Mouse (Mus musculus): ENCODE measurements at regions not wholly inside any gene's neighbourhood (a gene's known extent, or its start where the extent isn't known, plus 50 kb on each side); places are given as distances from the start of the nearest gene placed in this dataset.
"Not testable (repeated sequence)": the region's sequence is repeated elsewhere in the genome, so short reads cannot be mapped to it uniquely, and the experiment has no call there.

- not testable (repeated sequence) for ATAC-seq (replicated peaks; ENCODE audit: low FRiP score, poor library complexity, severe bottlenecking)
Observed at GRCm38 (mm10) chr12:18207941-18208340, 306.4 kb upstream of the 5730507C01Rik start.

- ATAC-seq (replicated peaks; ENCODE audit: low FRiP score, poor library complexity, severe bottlenecking) = peak; percentile 94
Observed at GRCm38 (mm10) chr12:18216432-18216926, 297.8 kb upstream of the 5730507C01Rik start.

- ATAC-seq (replicated peaks; ENCODE audit: low FRiP score, poor library complexity, severe bottlenecking) = no peak
Observed at GRCm38 (mm10) chr12:18224516-18224915, 289.8 kb upstream of the 5730507C01Rik start.

- no peak for ATAC-seq (replicated peaks; ENCODE audit: low FRiP score, poor library complexity, severe bottlenecking)
Observed at GRCm38 (mm10) chr12:18226691-18227090, 287.6 kb upstream of the 5730507C01Rik start.

GRCm38 (mm10) chr12:18231896-18232295, 282.4 kb upstream of the 5730507C01Rik start:
- not testable (repeated sequence) for ATAC-seq (replicated peaks; ENCODE audit: low FRiP score, poor library complexity, severe bottlenecking)

- ATAC-seq (replicated peaks; ENCODE audit: low FRiP score, poor library complexity, severe bottlenecking) = not testable (repeated sequence)
Observed at GRCm38 (mm10) chr12:18236330-18236729, 278.0 kb upstream of the 5730507C01Rik start.

- no peak for ATAC-seq (replicated peaks; ENCODE audit: low FRiP score, poor library complexity, severe bottlenecking)
Observed at GRCm38 (mm10) chr12:18237549-18237948, 276.8 kb upstream of the 5730507C01Rik start.

All from erythroblast, adult 5-6 weeks (primary cell).